Mouse (Mus musculus): ENCODE data around the gene Acsm3.

Acsm3 gene

GRCm38 (mm10) chr7:119795311-119795710 is 34.6 kb downstream of the Acsm3 start:
- no peak for DNase-seq (ENCODE audit: low spot score in 2 of 2)

- DNase-seq (ENCODE audit: low spot score in 2 of 2), result peak in 1 of 2 experiments; percentile 11
These were observed 39.8 kb downstream of the Acsm3 start for GRCm38 (mm10) chr7:119800488-119800887.

GRCm38 (mm10) chr7:119800991-119801390 is 40.3 kb downstream of the Acsm3 start:
- no peak for DNase-seq (ENCODE audit: low spot score in 2 of 2)

GRCm38 (mm10) chr7:119807396-119807795 is 46.7 kb downstream of the Acsm3 start:
- DNase-seq (ENCODE audit: low spot score in 2 of 2), result no peak

GRCm38 (mm10) chr7:119808723-119809122 is 48.0 kb downstream of the Acsm3 start:
- no peak for DNase-seq (ENCODE audit: low spot score in 2 of 2)

- DNase-seq (ENCODE audit: low spot score in 2 of 2), result no peak
These were observed 74.6 kb downstream of the Acsm3 start for GRCm38 (mm10) chr7:119835371-119835770.

GRCm38 (mm10) chr7:119835996-119836777 is 75.5 kb downstream of the Acsm3 start:
- peak; percentile 34 to 46 for DNase-seq (ENCODE audit: low spot score in 2 of 2)
